Mouse (Mus musculus) stomach, embryonic 15.5 days (tissue): ENCODE results near the gene Gna13. TPM values are rescaled to one million over a fixed set of nuclear protein-coding genes. Genes with fewer than 3 reads are reported as not detected.

Source experiments
- ATAC-seq: fragments of 200-750 bp; cut with Nextera tagmentation; 2 replicates; pipeline ENCODE4 v1.8.0; 2017; ENCODE audit warnings: low read depth, moderate number of reproducible peaks, moderate TSS enrichment; ENCODE audit not compliant: insufficient read depth, low FRiP score
- H3K27ac ChIP-seq: fragments of 300-500 bp; sonication (generic); 2 replicates; pipeline ENCODE4 v1.5.1; 2015; ENCODE audit warnings: mild to moderate bottlenecking, inconsistent platforms
- H3K27me3 ChIP-seq: fragments of 300-500 bp; sonication (generic); replicated peaks from 2 replicates; pipeline ENCODE4 v1.6.1; 2015; ENCODE audit warnings: inconsistent platforms
- H3K36me3 ChIP-seq: fragments of 300-500 bp; sonication (generic); 2 replicates; pipeline ENCODE4 v1.6.1; 2015; ENCODE audit warnings: inconsistent platforms
- H3K4me1 ChIP-seq: fragments of 300-500 bp; sonication (generic); 2 replicates; pipeline ENCODE4 v1.6.1; 2015; ENCODE audit warnings: inconsistent platforms
- H3K4me2 ChIP-seq: fragments of 300-500 bp; sonication (generic); 2 replicates; pipeline ENCODE4 v1.6.1; 2015; ENCODE audit warnings: mild to moderate bottlenecking, inconsistent platforms
- H3K4me3 ChIP-seq: fragments of 300-500 bp; sonication (generic); replicated peaks from 2 replicates; pipeline ENCODE4 v1.5.1; 2015; ENCODE audit warnings: inconsistent platforms
- H3K9ac ChIP-seq: fragments of 300-500 bp; sonication (generic); 2 replicates; pipeline ENCODE4 v1.6.1; 2015; ENCODE audit warnings: inconsistent platforms
- H3K9me3 ChIP-seq: fragments of 300-500 bp; sonication (generic); 2 replicates; pipeline ENCODE4 v1.6.1; 2016; ENCODE audit warnings: inconsistent platforms
- WGBS: fragments of 180-500 bp; shearing (Covaris S2); methylation state at CpG from one replicate; pipeline ENCODE4 v1.1.7; 2015; 5-methylcytosine and 5-hydroxymethylcytosine counted together
- polyA plus RNA-seq: library from polyadenylated mRNA; unstranded; fragments of >200 nt; fragmentation: Nextera tagmentation; extraction: Ambion mirVana; gene quantifications from 2 replicates; pipeline ENCODE4 v1.2.1, GENCODE M21; 2015

The Gna13 gene
- 26.6 and 29.0 TPM in 2 replicates for polyA plus RNA-seq

DNA sequence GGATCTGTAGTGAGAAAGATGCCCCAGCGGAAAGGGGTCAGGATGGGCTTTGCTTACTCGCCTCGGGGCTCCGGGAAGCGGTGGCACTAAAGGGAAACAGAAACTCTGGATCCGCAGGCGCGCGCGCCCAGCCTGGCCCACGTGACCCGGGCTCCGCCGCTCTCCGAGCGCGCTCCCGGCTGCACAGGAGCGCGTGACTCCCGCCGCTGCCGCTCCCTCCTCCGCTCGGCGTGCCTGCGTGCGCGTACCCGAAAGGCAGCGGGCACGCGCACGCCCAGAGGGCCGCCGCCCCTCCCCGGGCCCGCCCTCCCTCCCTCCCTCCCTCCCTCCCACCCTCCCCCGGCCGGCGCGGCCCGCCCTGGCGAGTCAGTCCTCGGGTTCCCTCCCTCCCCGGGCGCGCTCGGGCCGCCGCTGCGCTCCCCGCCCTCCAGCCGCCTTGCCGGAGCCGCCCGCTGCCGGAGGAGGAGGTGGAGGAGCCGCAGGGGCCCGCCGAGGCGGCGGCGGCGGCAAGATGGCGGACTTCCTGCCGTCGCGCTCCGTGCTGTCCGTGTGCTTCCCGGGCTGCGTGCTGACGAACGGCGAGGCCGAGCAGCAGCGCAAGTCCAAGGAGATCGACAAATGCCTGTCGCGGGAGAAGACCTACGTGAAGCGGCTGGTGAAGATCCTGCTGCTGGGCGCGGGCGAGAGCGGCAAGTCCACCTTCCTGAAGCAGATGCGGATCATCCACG is at the start of gene Gna13:
Gna13 (plus strand) TSS at position 369 of the 728 bp plus-strand sequence.
- under 1% methylated on average over 53 of the region's 89 CpGs for WGBS

GRCm38 (mm10) chr11:109316921-109317320 is 45.7 kb upstream of the Gna13 start:
- Histone ChIP-seq H3K9ac (no peak overlapping the region), H3K36me3 (no peaks in the 10 kb centered on the region), H3K9me3 (no peaks in the 10 kb centered on the region), H3K4me1 (0 out of 2 replicates have a peak, but pooled peaks cover 7% of the 10 kb centered on the region), H3K4me3 (no peak overlapping the region), H3K27ac (no peak overlapping the region), H3K4me2 (no peak overlapping the region), H3K27me3 (no peaks in the 10 kb centered on the region)
- 41% methylated on average over 4 of the region's 4 CpGs for WGBS
- ATAC-seq: no peak

More for the DNA sequence above, at the start of gene Gna13:
- Histone ChIP-seq H3K27ac (peak within 1 kb of the TSS; percentile 93), H3K27me3 (no peaks in the 10 kb centered on the region), H3K9me3 (no peaks in the 10 kb centered on the region), H3K9ac (peak within 1 kb of the TSS; percentile 90), H3K4me3 (peak within 1 kb of the TSS; percentile 91), H3K4me2 (peak within 1 kb of the TSS; percentile 67), H3K4me1 (peaks cover 51% of the 10 kb centered on the region), H3K36me3 (no peaks in the 10 kb centered on the region)
- ATAC-seq: peak; percentile 89

DNA sequence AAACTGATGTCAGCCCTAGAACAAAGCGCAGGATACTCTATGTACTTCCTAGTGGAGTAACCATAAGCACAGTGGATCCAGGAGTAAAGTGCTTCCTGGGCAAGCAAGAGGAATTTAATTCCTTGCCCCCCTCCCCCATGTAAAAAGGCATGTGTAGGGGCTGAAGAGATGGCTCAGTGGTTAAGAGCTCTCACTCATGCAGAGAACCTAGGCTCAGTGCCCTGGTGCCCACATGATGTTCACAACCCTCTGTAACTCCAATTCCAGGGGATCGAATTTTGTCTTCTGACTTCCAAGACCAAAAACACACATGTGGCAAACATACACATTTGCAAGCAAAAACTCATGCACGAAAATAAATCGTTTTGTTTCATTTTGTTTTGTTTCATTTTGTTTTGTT is 43.2 kb upstream of the Gna13 start:
- H3K4me3 ChIP-seq: no peak overlapping the region
- 0 out of 2 replicates have a peak, but pooled peaks cover 5% of the 10 kb centered on the region for H3K4me1 ChIP-seq
- H3K27me3 ChIP-seq: no peaks in the 10 kb centered on the region
- ATAC-seq: no peak
- H3K9ac ChIP-seq: no peak overlapping the region
- H3K4me2 ChIP-seq: no peak overlapping the region
- H3K27ac ChIP-seq: no peak overlapping the region
- H3K36me3 ChIP-seq: no peaks in the 10 kb centered on the region
- H3K9me3 ChIP-seq: no peaks in the 10 kb centered on the region
- 83% methylated on average over 4 of the region's 4 CpGs for WGBS

DNA sequence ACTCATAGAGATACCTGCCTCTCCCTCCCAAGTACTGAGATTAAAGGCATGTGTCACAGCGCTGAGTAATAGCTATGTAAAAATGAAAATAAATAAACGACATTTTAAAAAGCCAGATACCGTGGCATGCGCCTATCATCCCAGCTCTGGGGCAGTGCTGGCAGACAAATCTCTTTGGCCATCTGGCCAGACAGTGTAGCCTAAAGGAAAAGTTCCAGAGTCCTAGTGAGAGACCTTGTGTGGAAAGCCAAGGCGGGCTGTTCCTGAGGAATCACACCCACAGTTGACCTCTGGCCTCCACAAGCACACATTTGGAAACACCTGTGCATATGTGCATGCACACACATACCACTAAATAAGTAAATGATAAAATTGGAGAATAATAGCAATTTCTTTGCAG is 42.7 kb upstream of the Gna13 start:
- H3K4me1 ChIP-seq: 0 out of 2 replicates have a peak, but pooled peaks cover 5% of the 10 kb centered on the region
- no peak overlapping the region for H3K4me3 ChIP-seq
- no peak for ATAC-seq
- H3K4me2 ChIP-seq: no peak overlapping the region
- H3K9ac ChIP-seq: no peak overlapping the region
- 78% methylated on average over 5 of the region's 5 CpGs for WGBS
- no peak overlapping the region; the same call in 1 of the 2 replicates for H3K27ac ChIP-seq
- no peaks in the 10 kb centered on the region for H3K9me3 ChIP-seq
- no peaks in the 10 kb centered on the region for H3K36me3 ChIP-seq
- H3K27me3 ChIP-seq: no peaks in the 10 kb centered on the region

GRCm38 (mm10) chr11:109320361-109320933 is 42.2 kb upstream of the Gna13 start:
- H3K27ac ChIP-seq: no peak overlapping the region
- no peak overlapping the region for H3K4me3 ChIP-seq
- 0 out of 2 replicates have a peak, but pooled peaks cover 5% of the 10 kb centered on the region for H3K4me1 ChIP-seq
- no peaks in the 10 kb centered on the region for H3K36me3 ChIP-seq
- H3K4me2 ChIP-seq: no peak overlapping the region
- WGBS: 50% methylated on average over 8 of the region's 8 CpGs
- H3K9me3 ChIP-seq: no peaks in the 10 kb centered on the region
- no peak overlapping the region for H3K9ac ChIP-seq
- H3K27me3 ChIP-seq: no peaks in the 10 kb centered on the region
- no peak; the same call in 1 of the 2 replicates for ATAC-seq

- Histone ChIP-seq H3K4me3 (no peak overlapping the region), H3K27ac (no peak overlapping the region), H3K4me1 (peaks cover 4% of the 10 kb centered on the region; the same call in 1 of the 2 replicates), H3K36me3 (no peaks in the 10 kb centered on the region), H3K9me3 (no peaks in the 10 kb centered on the region), H3K27me3 (no peaks in the 10 kb centered on the region), H3K4me2 (no peak overlapping the region), H3K9ac (no peak overlapping the region)
- 61% methylated on average over 13 of the region's 13 CpGs for WGBS
- no peak for ATAC-seq
These were observed 36.4 kb upstream of the Gna13 start for GRCm38 (mm10) chr11:109326270-109326669.

DNA sequence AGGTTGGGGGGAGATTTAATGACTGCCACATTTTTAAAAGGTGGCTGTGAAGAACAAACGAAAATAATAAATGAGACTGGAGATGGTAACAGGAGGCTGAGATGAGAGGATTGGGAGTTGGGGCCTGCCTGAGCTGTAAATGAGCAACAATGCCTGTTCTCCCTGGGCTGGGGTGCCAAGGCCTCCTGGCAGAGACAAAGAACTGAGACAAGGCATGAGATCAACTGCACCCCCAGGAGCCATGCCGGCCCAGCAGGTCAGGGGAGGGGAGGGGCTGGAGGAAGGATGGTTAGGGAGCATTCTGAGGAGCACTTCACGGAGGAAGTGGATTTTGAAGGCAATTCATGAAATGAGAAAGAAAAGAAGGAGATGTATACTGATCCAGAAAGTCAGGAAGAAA is 35.2 kb upstream of the Gna13 start:
- Histone ChIP-seq H3K9ac (no peak overlapping the region), H3K4me2 (no peak overlapping the region), H3K27me3 (no peaks in the 10 kb centered on the region), H3K27ac (no peak overlapping the region), H3K36me3 (no peaks in the 10 kb centered on the region), H3K9me3 (no peaks in the 10 kb centered on the region), H3K4me3 (no peak overlapping the region), H3K4me1 (peaks cover 4% of the 10 kb centered on the region; the same call in 1 of the 2 replicates)
- no peak for ATAC-seq
- WGBS: 40% methylated on average over 3 of the region's 3 CpGs

- WGBS: 76% methylated on average over 10 of the region's 10 CpGs
- Histone ChIP-seq H3K9ac (no peak overlapping the region), H3K4me3 (no peak overlapping the region), H3K27ac (no peak overlapping the region), H3K27me3 (no peaks in the 10 kb centered on the region), H3K4me1 (peaks cover 4% of the 10 kb centered on the region; the same call in 1 of the 2 replicates), H3K9me3 (no peaks in the 10 kb centered on the region), H3K36me3 (no peaks in the 10 kb centered on the region), H3K4me2 (no peak overlapping the region)
- ATAC-seq: no peak
These were observed 34.7 kb upstream of the Gna13 start for GRCm38 (mm10) chr11:109327952-109328351.

GRCm38 (mm10) chr11:109329331-109329730 is 33.3 kb upstream of the Gna13 start:
- H3K4me1 ChIP-seq: peaks cover 4% of the 10 kb centered on the region; the same call in 1 of the 2 replicates
- no peak overlapping the region for H3K4me3 ChIP-seq
- ATAC-seq: no peak
- H3K27ac ChIP-seq: no peak overlapping the region
- 61% methylated on average over 4 of the region's 4 CpGs for WGBS
- H3K4me2 ChIP-seq: no peak overlapping the region
- H3K9me3 ChIP-seq: no peaks in the 10 kb centered on the region
- H3K36me3 ChIP-seq: no peaks in the 10 kb centered on the region
- no peaks in the 10 kb centered on the region for H3K27me3 ChIP-seq
- H3K9ac ChIP-seq: no peak overlapping the region

DNA sequence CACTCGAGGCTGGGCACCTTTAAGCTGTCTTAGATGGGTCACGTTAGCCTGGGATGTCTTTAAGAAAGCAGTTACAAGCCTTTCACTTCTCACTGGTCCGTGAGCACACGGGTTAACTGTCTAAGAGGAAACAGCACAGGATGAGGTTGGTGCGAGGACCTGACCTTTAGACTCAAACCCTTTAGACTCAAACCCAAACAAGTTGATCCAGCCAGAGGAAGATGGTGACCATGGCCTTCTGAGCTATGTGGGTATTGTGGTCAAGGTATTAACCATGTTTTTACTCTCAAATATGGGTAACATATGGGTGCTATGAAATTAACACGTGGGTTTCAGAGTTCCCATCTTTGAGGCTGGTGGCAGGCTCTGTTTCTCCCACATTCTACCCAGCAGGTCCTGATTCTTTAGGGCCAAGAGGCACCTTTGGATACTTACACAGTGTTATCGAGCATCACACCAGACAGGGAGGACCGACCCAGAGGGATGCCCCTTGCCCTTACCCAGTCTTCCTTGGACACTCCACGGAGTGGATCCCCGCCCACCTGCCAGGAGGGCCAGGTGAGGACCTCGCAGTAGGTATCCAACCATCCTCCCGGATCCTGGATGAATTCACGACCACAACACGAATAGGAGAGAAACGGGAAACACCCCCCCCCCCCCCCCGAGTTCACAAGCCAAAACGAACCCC is 31.8 kb upstream of the Gna13 start:
- no peak overlapping the region for H3K4me3 ChIP-seq
- peak overlapping the region; percentile 65 for H3K4me2 ChIP-seq
- H3K4me1 ChIP-seq: peaks cover 4% of the 10 kb centered on the region; the same call in 1 of the 2 replicates
- no peaks in the 10 kb centered on the region for H3K27me3 ChIP-seq
- H3K27ac ChIP-seq: no peak overlapping the region
- H3K9ac ChIP-seq: no peak overlapping the region
- peak; percentile 63 for ATAC-seq
- H3K36me3 ChIP-seq: no peaks in the 10 kb centered on the region
- H3K9me3 ChIP-seq: no peaks in the 10 kb centered on the region
- WGBS: 31% methylated on average over 17 of the region's 17 CpGs

DNA sequence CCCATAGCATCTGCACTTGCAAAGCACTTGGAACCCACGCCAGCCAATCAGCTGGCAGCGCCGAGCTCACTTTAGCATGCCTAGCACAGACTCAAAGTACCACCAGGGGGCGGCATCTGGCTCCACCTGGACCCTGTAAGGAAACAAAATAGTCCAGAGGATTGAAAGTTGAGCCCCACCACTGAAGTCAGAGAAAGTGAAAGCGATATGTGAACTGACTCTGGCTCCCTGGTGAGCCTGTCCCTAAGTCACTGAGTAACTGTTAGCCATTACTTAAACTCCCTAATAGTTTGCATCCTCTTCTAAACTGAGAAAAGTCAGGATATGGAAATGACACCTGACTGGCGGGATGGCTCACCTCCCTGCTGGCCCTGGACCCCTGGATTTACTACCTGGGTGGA is 31.2 kb upstream of the Gna13 start:
- Histone ChIP-seq H3K4me1 (peaks cover 4% of the 10 kb centered on the region; the same call in 1 of the 2 replicates), H3K9me3 (no peaks in the 10 kb centered on the region), H3K4me2 (peak overlapping the region; percentile 65), H3K27me3 (no peaks in the 10 kb centered on the region), H3K4me3 (peak overlapping the region; percentile 36), H3K27ac (no peak overlapping the region), H3K36me3 (no peaks in the 10 kb centered on the region), H3K9ac (no peak overlapping the region)
- WGBS: 6% methylated on average over 6 of the region's 6 CpGs
- ATAC-seq: peak; percentile 92

- ATAC-seq: no peak
- Histone ChIP-seq H3K9ac (no peak overlapping the region), H3K4me2 (no peak overlapping the region), H3K27ac (no peak overlapping the region), H3K4me3 (no peak overlapping the region), H3K27me3 (no peaks in the 10 kb centered on the region), H3K4me1 (peaks cover 4% of the 10 kb centered on the region; the same call in 1 of the 2 replicates), H3K9me3 (no peaks in the 10 kb centered on the region), H3K36me3 (no peaks in the 10 kb centered on the region)
- WGBS: 70% methylated on average over 6 of the region's 6 CpGs
These were observed 29.9 kb upstream of the Gna13 start for GRCm38 (mm10) chr11:109332722-109333121.
